26 mouse cellular contexts compared by ENCODE assay signal in the genomic region with DNA sequence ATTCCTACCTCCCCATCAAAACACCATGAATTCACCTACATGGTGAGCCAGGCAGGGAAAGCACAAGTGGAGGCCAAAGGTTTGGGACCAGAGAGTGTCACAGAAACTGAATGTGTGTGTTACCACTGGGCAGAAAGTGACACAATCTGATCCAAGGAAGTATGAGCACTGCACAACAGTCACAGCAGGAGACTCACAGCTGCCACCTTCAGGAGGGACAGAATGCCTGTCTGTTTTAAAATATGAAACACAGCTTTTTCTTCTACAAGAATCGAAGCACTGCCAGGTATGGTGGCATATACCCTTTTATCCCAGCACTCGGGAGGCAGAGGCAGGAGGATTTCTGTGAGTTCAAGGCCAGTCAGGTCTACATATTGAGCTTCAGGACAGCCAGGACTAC. TPM values are rescaled to one million over a fixed set of nuclear protein-coding genes. Genes with fewer than 3 reads are reported as not detected.
DNase-seq lines count a peak whose midpoint lies in the region; ATAC-seq and TF ChIP-seq lines count a peak whose summit lies in the region.
"Had no signal": no experiment of that assay in that cellular context is flagged by ENCODE, and none has a peak within 500 bp of the region (broad histone marks: within the 10 kb centered on the region; RNA-seq: fewer than 3 reads in every experiment).

No protein-coding gene starts in this region.

- H3K4me1 ChIP-seq in neural tube, embryonic 15.5 days = no peaks in the 10 kb centered on the region
- H3K4me1 ChIP-seq: limb, embryonic 15.5 days; midbrain, embryonic 12.5 days had no signal

- TF ChIP-seq CTCF in gastrocnemius, adult 2 months (IDR thresholded peaks at IDR 0.05) = peak; percentile 18; the same call in 1 of the 2 replicates
- TF ChIP-seq CTCF in left cerebral cortex, adult 2 months (IDR thresholded peaks at IDR 0.05) = peak; percentile 46

- no peak overlapping the region for H3K4me2 ChIP-seq in neural tube, embryonic 15.5 days
- H3K4me2 ChIP-seq: hindbrain, embryonic 14.5 days; limb, embryonic 15.5 days; lung, embryonic 14.5 days; midbrain, embryonic 12.5 days had no signal

- no peak for DNase-seq in gastrocnemius, adult 2 months
- DNase-seq in gastrocnemius, postnatal 14 days = no peak
- no peak for DNase-seq in left cerebral cortex, adult 2 months (ENCODE audit: extremely low spot score in 1 of 2, low spot score in 2 of 2)
- DNase-seq in left cerebral cortex, postnatal 14 days (ENCODE audit: low spot score in 2 of 2) = no peak
- DNase-seq in 416B (ENCODE audit: low read depth) = peak; percentile 45
- peak; percentile 34 for DNase-seq in NIH3T3 (ENCODE audit: low read depth)
- no peak for DNase-seq in right cerebral cortex, adult 18-20 months
- DNase-seq: adrenal gland, postnatal 25 days; cerebellum, adult 8-10 months; heart, postnatal 10 days; kidney, adult 11 months; kidney, postnatal 25 days; lung, embryonic 14.5 days; thymus, postnatal 14 days had no signal

- H3K27me3 ChIP-seq in neural tube, embryonic 15.5 days (replicated peaks) = no peaks in the 10 kb centered on the region
- H3K27me3 ChIP-seq: limb, embryonic 15.5 days; midbrain, embryonic 12.5 days had no signal

- no peak for ATAC-seq in neural tube, embryonic 15.5 days (ENCODE audit: low FRiP score)
- ATAC-seq: forebrain, embryonic 16.5 days had no signal

- no peak overlapping the region for H3K9ac ChIP-seq in neural tube, embryonic 15.5 days (replicated peaks)
- H3K9ac ChIP-seq: hindbrain, embryonic 14.5 days; limb, embryonic 15.5 days; lung, embryonic 14.5 days; midbrain, embryonic 12.5 days had no signal

- no peaks in the 10 kb centered on the region for H3K9me3 ChIP-seq in neural tube, embryonic 15.5 days (replicated peaks)
- H3K9me3 ChIP-seq: G1E; limb, embryonic 15.5 days; midbrain, embryonic 12.5 days had no signal

- no peak overlapping the region for H3K27ac ChIP-seq in gastrocnemius, adult 2 months
- H3K27ac ChIP-seq in left cerebral cortex, adult 2 months = no peak overlapping the region
- no peak overlapping the region for H3K27ac ChIP-seq in neural tube, embryonic 15.5 days (replicated peaks)
- H3K27ac ChIP-seq: hindbrain, embryonic 14.5 days; limb, embryonic 15.5 days; midbrain, embryonic 12.5 days had no signal

- peaks cover 95% of the 10 kb centered on the region for H3K36me3 ChIP-seq in neural tube, embryonic 15.5 days

- intact Hi-C loops in gastrocnemius, adult 2 months (cut with DNase I) = no loop called here
- intact Hi-C loops in gastrocnemius, postnatal 14 days (cut with DNase I; ENCODE audit: low total_unique reads) = no loop called here
- intact Hi-C loops in left cerebral cortex, adult 2 months (cut with DNase I) = loop anchor here (10.0 kb wide), 1 partner anchor 733 kb away; no protein-coding TSS in a partner anchor
- intact Hi-C loops in left cerebral cortex, postnatal 14 days (cut with DNase I) = no loop called here

- H3K4me3 ChIP-seq in gastrocnemius, adult 2 months = no peak overlapping the region
- no peak overlapping the region for H3K4me3 ChIP-seq in left cerebral cortex, adult 2 months
- H3K4me3 ChIP-seq in neural tube, embryonic 15.5 days (replicated peaks) = no peak overlapping the region
- H3K4me3 ChIP-seq: erythroblast, embryonic 14.5 days; limb, embryonic 15.5 days; midbrain, embryonic 12.5 days; myocyte had no signal

- 91% methylated on average over 2 of the region's 2 CpGs for WGBS in neural tube, embryonic 15.5 days

RNA-seq across cellular contexts. Expression of a gene that starts 47.8 kb away (rescaled TPM):
- total RNA-seq in gastrocnemius, adult 2 months (2021) = not detected
- not detected for total RNA-seq in gastrocnemius, postnatal 14 days (2021)
- total RNA-seq in left cerebral cortex, adult 2 months (2021) = not detected
- not detected for total RNA-seq in left cerebral cortex, postnatal 14 days (2021)
- polyA plus RNA-seq in neural tube, embryonic 15.5 days (2015; fragmentation: Nextera tagmentation; extraction: Ambion mirVana) = not detected in 2 replicates
- total RNA-seq: adrenal gland, postnatal 25 days; gastrocnemius, adult 8-10 months; heart, adult 8-10 months; heart, postnatal 10 days; left cerebral cortex, postnatal 25 days had no signal
- polyA plus RNA-seq: erythroblast, embryonic 14.5 days; forebrain, embryonic 16.5 days; G1E; hindbrain, embryonic 14.5 days; limb, embryonic 15.5 days; lung, embryonic 14.5 days; midbrain, embryonic 12.5 days; myocyte; stomach, embryonic 16.5 days had no signal

RNA-seq across cellular contexts. Expression of a gene that starts 52.3 kb away (rescaled TPM):
- 10 to 100 TPM; 65.4 to 73.5 TPM for total RNA-seq in gastrocnemius, adult 2 months (2021)
- 10 to 100 TPM; 30.9 to 42.1 TPM for total RNA-seq in gastrocnemius, postnatal 14 days (2021)
- total RNA-seq in left cerebral cortex, adult 2 months (2021) = 10 to 100 TPM; 57.1 to 57.6 TPM
- 10 to 100 TPM; 50.5 to 53.5 TPM for total RNA-seq in left cerebral cortex, postnatal 14 days (2021)
- polyA plus RNA-seq in neural tube, embryonic 15.5 days (2015; fragmentation: Nextera tagmentation; extraction: Ambion mirVana) = 15.6 TPM in 2 replicates

Comparison
In these comparisons a context has a peak if more than half of its experiments do, and no peak if none do; other contexts are left out.
1. DNase-seq: peak in 416B (single experiment) and NIH3T3 (single experiment); none in gastrocnemius, adult 2 months (single experiment), gastrocnemius, postnatal 14 days (single experiment), left cerebral cortex, adult 2 months (0 of 2), left cerebral cortex, postnatal 14 days (0 of 2) and right cerebral cortex, adult 18-20 months (single experiment).